Mouse (Mus musculus): ENCODE measurements around the gene Olfr130. TPM values are rescaled to one million over a fixed set of nuclear protein-coding genes. Genes with fewer than 3 reads are reported as not detected.

Gene Olfr130
- not detected for total RNA-seq (2021)
- long read RNA-seq, experiment 1, result 0 reads
- long read RNA-seq, experiment 2, result 0 reads

GRCm38 (mm10) chr17:38063621-38064020 is at the start of gene Olfr130:
Olfr130 (plus strand) TSS chr17:38063921.
- DNase-seq, result no peak

- DNase-seq, result no peak
Measured at GRCm38 (mm10) chr17:38016341-38016740, 47.4 kb upstream of the Olfr130 start.

- DNase-seq, result no peak
Measured at GRCm38 (mm10) chr17:38026297-38026696, 37.4 kb upstream of the Olfr130 start.

GRCm38 (mm10) chr17:38059979-38060378 is 3.7 kb upstream of the Olfr130 start, which contains the start of gene Olfr129:
Olfr129 (minus strand) TSS chr17:38060079.
- no peak for DNase-seq

GRCm38 (mm10) chr17:38082364-38082763 is 18.6 kb downstream of the Olfr130 start:
- no peak for DNase-seq

- DNase-seq, result no peak
Measured at GRCm38 (mm10) chr17:38088593-38088992, 24.9 kb downstream of the Olfr130 start, which contains the start of gene Olfr131. Olfr131 (minus strand) TSS chr17:38088693.

Other genes with a start within 250 kb of the Olfr130 start
- not detected for gene Olfr125, start 231.0 kb upstream of the Olfr130 start, total RNA-seq (2021)
- gene Olfr126, start 216.4 kb upstream of the Olfr130 start, total RNA-seq (2021), result not detected
- gene Olfr127, start 163.5 kb upstream of the Olfr130 start, total RNA-seq (2021), result not detected
- gene Olfr128, start 143.4 kb upstream of the Olfr130 start, total RNA-seq (2021), result not detected
- gene Olfr761, start 110.8 kb upstream of the Olfr130 start, total RNA-seq (2021), result not detected
- gene Olfr129, start 3.8 kb upstream of the Olfr130 start, total RNA-seq (2021), result not detected
- gene Olfr131, start 24.8 kb downstream of the Olfr130 start, total RNA-seq (2021), result not detected
- not detected for gene Olfr132, start 70.6 kb downstream of the Olfr130 start, total RNA-seq (2021)
- gene Olfr133, start 81.4 kb downstream of the Olfr130 start, total RNA-seq (2021), result not detected
- not detected for gene Olfr134, start 107.5 kb downstream of the Olfr130 start, total RNA-seq (2021)
- gene Olfr135, start 140.4 kb downstream of the Olfr130 start, total RNA-seq (2021), result not detected
- gene Olfr138, start 197.1 kb downstream of the Olfr130 start, total RNA-seq (2021), result not detected
- gene Olfr137, start 243.6 kb downstream of the Olfr130 start, total RNA-seq (2021), result not detected

Measured in gastrocnemius, postnatal 25 days (tissue).